Mouse (Mus musculus): Measurements from ENCODE around the gene Rbm7. TPM values are rescaled to one million over a fixed set of nuclear protein-coding genes. Genes with fewer than 3 reads are reported as not detected.
"Not testable (repeated sequence)": the region's sequence is repeated elsewhere in the genome, so short reads cannot be mapped to it uniquely, and the experiment has no call there.

Gene Rbm7
- total RNA-seq, 2 experiments from 2014 or later: 72.7 to 80.7 TPM

- DNase-seq: peak; percentile 96 to 97
Observed at GRCm38 (mm10) chr9:48480411-48481213, 14.5 kb downstream of the Rbm7 start, which contains the start of gene Rexo2. TSS of gene Rexo2 (minus strand) at chr9:48480623.

GRCm38 (mm10) chr9:48479838-48480410, 15.2 kb downstream of the Rbm7 start:
- DNase-seq: peak in 1 of 2 experiments; percentile 22

GRCm38 (mm10) chr9:48478808-48479207, 16.3 kb downstream of the Rbm7 start:
- DNase-seq: no peak

- no peak for DNase-seq
Observed at GRCm38 (mm10) chr9:48476236-48477165, 18.6 kb downstream of the Rbm7 start.

- no peak for DNase-seq
Observed at GRCm38 (mm10) chr9:48474367-48474766, 20.7 kb downstream of the Rbm7 start.

- no peak for DNase-seq
Observed at GRCm38 (mm10) chr9:48473131-48473530, 22.0 kb downstream of the Rbm7 start.

- no peak for DNase-seq
Observed at GRCm38 (mm10) chr9:48472441-48473025, 22.6 kb downstream of the Rbm7 start.

GRCm38 (mm10) chr9:48467471-48467870, 27.6 kb downstream of the Rbm7 start:
- DNase-seq: not testable (repeated sequence)

- DNase-seq: peak; percentile 75 to 80
Observed at GRCm38 (mm10) chr9:48466804-48467203, 28.3 kb downstream of the Rbm7 start.

- no peak for DNase-seq
Observed at GRCm38 (mm10) chr9:48465671-48466070, 29.4 kb downstream of the Rbm7 start.

GRCm38 (mm10) chr9:48461545-48461944, 33.6 kb downstream of the Rbm7 start:
- peak; percentile 26 to 42 for DNase-seq

- no peak for DNase-seq
Observed at GRCm38 (mm10) chr9:48460720-48461119, 34.4 kb downstream of the Rbm7 start.

GRCm38 (mm10) chr9:48459391-48459790, 35.7 kb downstream of the Rbm7 start:
- no peak for DNase-seq

- no peak for DNase-seq
Observed at GRCm38 (mm10) chr9:48458879-48459278, 36.2 kb downstream of the Rbm7 start.

- no peak for DNase-seq
Observed at GRCm38 (mm10) chr9:48455961-48456360, 39.1 kb downstream of the Rbm7 start.

GRCm38 (mm10) chr9:48450066-48450465, 45.0 kb downstream of the Rbm7 start:
- no peak for DNase-seq

GRCm38 (mm10) chr9:48447783-48448209, 47.3 kb downstream of the Rbm7 start:
- peak; percentile 15 to 52 for DNase-seq

- DNase-seq: no peak
Observed at GRCm38 (mm10) chr9:48444821-48445220, 50.3 kb downstream of the Rbm7 start.

- DNase-seq: no peak
Observed at GRCm38 (mm10) chr9:48443873-48444272, 51.2 kb downstream of the Rbm7 start.
